Mouse (Mus musculus): Measurements from ENCODE around the gene Bnip1. TPM values are rescaled to one million over a fixed set of nuclear protein-coding genes. Genes with fewer than 3 reads are reported as not detected.

The Bnip1 gene
- polyA plus RNA-seq, 1 experiment from 2014 or later: 21.0 TPM

DNA sequence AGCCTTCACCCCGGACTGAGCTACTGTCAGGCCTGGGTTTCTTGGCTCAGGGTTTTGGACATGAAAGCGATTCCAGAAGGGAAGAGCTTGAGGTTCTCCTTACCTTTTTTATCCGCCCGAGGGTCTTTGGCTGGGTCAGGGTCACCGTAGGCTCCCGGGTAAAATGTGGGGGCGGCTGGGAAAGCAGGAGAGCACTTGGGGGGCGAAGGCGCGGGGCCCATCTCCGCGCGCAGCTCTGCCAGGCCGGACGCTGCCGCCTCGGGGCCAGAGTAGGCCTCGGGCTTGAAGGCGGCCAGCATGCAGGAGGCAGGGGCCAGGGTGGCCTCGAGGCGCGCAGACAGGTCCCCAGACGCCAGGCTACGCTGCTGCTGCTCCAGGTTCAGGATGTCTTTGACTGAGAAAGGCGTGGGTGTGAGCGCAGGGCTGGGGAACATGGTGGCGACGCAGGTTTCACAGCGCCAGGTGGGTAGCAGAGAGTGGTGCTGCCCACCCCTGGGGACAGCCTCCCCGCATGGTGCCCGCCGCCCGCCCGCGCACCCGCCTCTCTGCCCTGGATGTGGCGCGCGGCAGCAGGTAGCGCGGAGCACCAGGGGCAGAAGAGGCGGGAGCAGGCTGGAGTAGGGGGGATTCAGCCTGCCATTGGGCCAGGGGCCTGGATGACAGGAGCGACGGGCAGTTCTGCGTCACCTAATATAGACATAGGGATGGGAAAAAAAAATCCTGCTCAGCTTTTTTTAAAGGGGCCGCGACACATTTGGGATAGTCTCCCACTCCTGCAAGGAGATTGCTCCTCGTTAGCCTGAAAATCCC is 60.3 kb downstream of the Bnip1 start:
- Histone ChIP-seq H3K27me3 (peaks cover 99% of the 10 kb centered on the region), H3K9me3 (replicated peaks) (no peaks in the 10 kb centered on the region), H3K36me3 (replicated peaks) (no peaks in the 10 kb centered on the region), H3K9ac (no peak overlapping the region), H3K27ac (replicated peaks) (no peak overlapping the region), H3K4me3 (replicated peaks) (no peak overlapping the region), H3K4me2 (no peak overlapping the region), H3K4me1 (replicated peaks) (0 out of 2 replicates have a peak, but pooled peaks cover 9% of the 10 kb centered on the region)
- 3% methylated on average over 48 of the region's 48 CpGs for WGBS (ENCODE audit: insufficient replicate concordance)
- ATAC-seq (ENCODE audit: insufficient read depth): no peak

DNA sequence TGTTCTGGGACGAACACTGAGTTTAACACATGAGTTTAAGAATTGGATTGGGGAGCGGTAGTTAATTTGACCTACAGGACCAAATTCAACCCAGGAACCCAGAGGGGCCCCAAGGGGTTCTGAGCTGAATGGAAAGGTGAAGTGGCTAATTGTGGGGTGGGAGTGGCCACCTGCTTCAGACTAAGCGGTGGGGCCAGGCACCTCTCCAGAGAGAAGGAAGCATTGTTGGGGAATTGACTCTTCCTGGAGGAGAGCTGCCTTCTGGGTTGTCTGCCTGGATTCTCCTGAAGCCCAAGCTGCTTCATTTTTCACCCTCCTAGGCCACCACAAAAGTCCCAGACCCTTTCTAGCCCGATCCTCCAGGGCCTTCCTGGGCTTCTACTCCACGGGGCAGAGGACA is 61.1 kb downstream of the Bnip1 start:
- Histone ChIP-seq H3K36me3 (replicated peaks) (no peaks in the 10 kb centered on the region), H3K4me1 (replicated peaks) (0 out of 2 replicates have a peak, but pooled peaks cover 9% of the 10 kb centered on the region), H3K9me3 (replicated peaks) (no peaks in the 10 kb centered on the region), H3K4me3 (replicated peaks) (no peak overlapping the region), H3K27ac (replicated peaks) (no peak overlapping the region), H3K4me2 (no peak overlapping the region), H3K27me3 (peaks cover 97% of the 10 kb centered on the region), H3K9ac (no peak overlapping the region)
- WGBS (ENCODE audit: insufficient replicate concordance): 5% methylated on average over 5 of the region's 5 CpGs
- ATAC-seq (ENCODE audit: insufficient read depth): no peak

Other genes with a start within 250 kb of the Bnip1 start
- 33.8 and 35.7 TPM in 2 replicates for gene Ergic1, start 219.6 kb upstream of the Bnip1 start, polyA plus RNA-seq (2015; fragmentation: Nextera tagmentation; extraction: Ambion mirVana)
- 29.6 and 31.2 TPM in 2 replicates for gene Dusp1, start 218.9 kb upstream of the Bnip1 start, polyA plus RNA-seq (2015; fragmentation: Nextera tagmentation; extraction: Ambion mirVana)
- 141 and 154 TPM in 2 replicates for gene Atp6v0e, start 117.8 kb upstream of the Bnip1 start, polyA plus RNA-seq (2015; fragmentation: Nextera tagmentation; extraction: Ambion mirVana)
- 4.2 and 4.7 TPM in 2 replicates for gene Crebrf, start 65.4 kb upstream of the Bnip1 start, polyA plus RNA-seq (2015; fragmentation: Nextera tagmentation; extraction: Ambion mirVana)
- gene Nkx2-5, start 63.9 kb downstream of the Bnip1 start, polyA plus RNA-seq (2015; fragmentation: Nextera tagmentation; extraction: Ambion mirVana): 0.29 TPM in 2 replicates
- 5.2 and 5.9 TPM in 2 replicates for gene Kifc5b, start 136.0 kb downstream of the Bnip1 start, polyA plus RNA-seq (2015; fragmentation: Nextera tagmentation; extraction: Ambion mirVana)
- 1.8 and 2.6 TPM in 2 replicates for gene Phf1, start 152.0 kb downstream of the Bnip1 start, polyA plus RNA-seq (2015; fragmentation: Nextera tagmentation; extraction: Ambion mirVana)
- 85.9 and 86.7 TPM in 2 replicates for gene Cuta, start 158.5 kb downstream of the Bnip1 start, polyA plus RNA-seq (2015; fragmentation: Nextera tagmentation; extraction: Ambion mirVana)
- gene Syngap1, start 160.2 kb downstream of the Bnip1 start, polyA plus RNA-seq (2015; fragmentation: Nextera tagmentation; extraction: Ambion mirVana): 0.21 and 0.28 TPM in 2 replicates
- 5.0 and 5.8 TPM in 2 replicates for gene Zbtb9, start 192.1 kb downstream of the Bnip1 start, polyA plus RNA-seq (2015; fragmentation: Nextera tagmentation; extraction: Ambion mirVana)
- gene Bak1, start 247.9 kb downstream of the Bnip1 start, polyA plus RNA-seq (2015; fragmentation: Nextera tagmentation; extraction: Ambion mirVana): 2.0 and 2.1 TPM in 2 replicates

Data from liver, embryonic 15.5 days (tissue).